Mouse (Mus musculus): ENCODE results near the gene Col4a1.

DNA sequence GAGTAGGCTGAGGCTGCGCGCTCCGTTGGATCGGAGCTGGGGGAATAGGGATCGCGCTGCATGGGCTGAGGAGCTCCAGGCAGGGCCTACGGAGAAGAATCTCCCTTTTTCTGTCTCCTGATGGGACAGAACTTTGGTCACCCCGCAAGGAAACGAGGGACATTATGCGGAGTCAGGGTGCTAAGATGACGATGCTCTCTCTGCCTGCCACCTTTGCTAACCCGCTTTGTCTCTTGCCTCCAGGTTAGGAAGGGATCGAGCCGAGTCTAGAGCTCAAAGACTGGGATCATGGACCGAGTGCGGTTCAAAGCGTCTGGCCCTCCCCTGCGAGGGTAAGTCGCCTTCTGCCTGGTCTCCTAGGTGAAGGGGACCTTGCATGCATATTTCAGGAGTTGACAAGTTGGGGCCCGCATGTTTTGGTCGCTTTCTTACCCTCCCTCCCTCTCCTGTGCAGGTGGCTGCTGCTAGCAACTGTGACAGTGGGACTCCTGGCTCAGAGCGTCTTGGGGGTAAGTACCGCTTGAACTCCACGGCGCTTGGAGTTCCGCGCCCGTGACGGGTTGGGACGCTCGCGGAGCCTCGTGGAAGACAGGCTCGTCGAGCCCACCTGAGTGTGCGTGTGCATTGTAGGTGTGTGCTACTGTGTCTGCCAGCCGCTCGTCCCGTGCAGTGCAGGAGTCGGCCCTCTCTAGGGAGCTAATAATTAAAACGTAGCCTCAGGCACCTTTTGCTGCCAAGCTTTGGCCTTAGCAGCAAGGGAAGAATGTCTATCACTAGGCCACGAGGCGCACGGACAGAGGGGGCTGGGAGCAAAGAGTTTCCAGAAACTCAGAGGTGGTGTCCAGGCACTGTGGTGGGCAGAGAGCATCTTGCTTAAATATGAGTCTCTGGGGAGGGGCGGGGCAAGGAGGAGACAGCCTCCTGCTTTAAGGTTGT, 818 bp upstream of the Col4a1 start:
- TF ChIP-seq POLR2A (IDR thresholded peaks at IDR 0.05; ENCODE audit: low read depth, low read length) (no peak), CTCF (IDR thresholded peaks at IDR 0.05; ENCODE audit: extremely low read depth, insufficient read length, insufficient replicate concordance, low read depth, low read length) (no peak)

Data from small intestine, adult 2 months (tissue).